Mouse (Mus musculus): ENCODE data around the gene Rnf103.
"Not testable (repeated sequence)": the region's sequence is repeated elsewhere in the genome, so short reads cannot be mapped to it uniquely, and the experiment has no call there.

The Rnf103 gene

DNA sequence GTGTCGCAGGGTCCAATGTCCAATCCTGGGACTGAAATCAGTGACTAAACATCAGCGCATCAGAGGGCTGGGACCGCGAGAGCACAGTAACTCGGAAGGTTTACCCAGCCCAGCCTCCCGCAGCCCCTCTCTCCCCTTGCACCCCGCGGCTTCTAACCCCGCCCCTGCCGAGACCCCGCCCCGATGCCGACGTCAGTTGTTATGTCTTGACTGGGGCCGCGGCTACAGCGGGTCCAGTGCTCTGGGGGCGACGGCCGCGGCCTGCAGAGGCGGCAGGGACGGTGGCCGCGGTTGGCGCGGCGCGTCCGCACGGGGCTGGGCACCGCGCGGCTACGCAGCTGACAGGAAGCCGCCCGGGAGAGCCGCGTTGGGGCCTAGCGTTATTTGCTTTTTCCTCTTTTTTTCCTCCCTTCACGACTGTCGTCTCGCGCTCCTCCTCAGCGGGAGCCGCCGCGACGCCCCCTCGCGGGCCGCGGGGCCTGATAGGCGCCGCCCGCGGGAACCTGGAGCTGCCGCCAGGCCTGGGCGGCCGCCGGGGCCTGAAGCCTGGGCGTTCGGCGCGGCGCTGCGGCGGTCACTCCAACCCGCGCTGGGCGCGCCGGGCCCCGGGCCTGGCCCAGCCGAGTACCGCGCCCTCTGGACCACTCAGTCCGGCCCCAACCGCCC lies at the start of gene Rnf103:
Gene Rnf103, plus strand, starts transcription at position 220 of the 666 bp plus-strand sequence.
- DNase-seq (ENCODE audit: low spot score in 2 of 2) = peak; percentile 84 to 91

DNA sequence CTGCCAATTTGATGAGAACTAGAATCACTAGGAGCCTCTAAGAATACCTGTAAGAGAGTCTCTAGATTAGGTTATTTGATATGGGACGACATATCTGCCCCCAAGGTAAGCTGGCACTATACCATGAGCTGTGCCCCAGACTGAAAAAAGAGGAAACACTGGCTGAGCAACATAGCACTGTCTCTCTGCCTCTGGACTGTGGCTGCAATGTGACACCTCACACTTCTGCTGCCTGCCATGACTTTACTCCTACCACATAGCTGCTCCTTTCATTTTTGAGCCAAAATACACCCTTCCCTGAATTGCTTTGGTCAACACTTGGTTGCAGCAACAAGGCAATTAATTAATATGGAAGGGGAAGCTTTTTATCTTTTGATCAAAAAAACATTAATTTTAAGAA lies 48.9 kb upstream of the Rnf103 start:
- DNase-seq (ENCODE audit: low spot score in 2 of 2) = no peak

DNA sequence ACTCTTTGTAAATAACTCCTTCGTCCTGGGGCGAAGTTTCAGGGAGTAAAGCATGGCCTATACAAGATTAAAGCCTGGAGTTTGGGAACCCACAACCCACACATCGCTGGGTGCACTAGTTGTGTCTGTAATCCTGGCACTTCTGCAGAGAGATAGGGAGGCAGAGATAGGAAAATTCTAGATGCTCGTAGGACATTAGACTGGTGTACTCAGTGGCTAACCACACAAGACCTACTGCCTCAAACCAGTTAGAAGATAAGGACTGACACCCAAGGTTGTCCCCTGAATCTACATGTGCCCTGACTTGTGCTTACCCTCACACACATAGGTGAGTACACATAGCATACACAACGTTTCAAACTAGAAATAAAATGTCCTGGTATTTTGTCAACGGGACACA lies 48.1 kb upstream of the Rnf103 start:
- no peak for DNase-seq (ENCODE audit: low spot score in 2 of 2)

DNA sequence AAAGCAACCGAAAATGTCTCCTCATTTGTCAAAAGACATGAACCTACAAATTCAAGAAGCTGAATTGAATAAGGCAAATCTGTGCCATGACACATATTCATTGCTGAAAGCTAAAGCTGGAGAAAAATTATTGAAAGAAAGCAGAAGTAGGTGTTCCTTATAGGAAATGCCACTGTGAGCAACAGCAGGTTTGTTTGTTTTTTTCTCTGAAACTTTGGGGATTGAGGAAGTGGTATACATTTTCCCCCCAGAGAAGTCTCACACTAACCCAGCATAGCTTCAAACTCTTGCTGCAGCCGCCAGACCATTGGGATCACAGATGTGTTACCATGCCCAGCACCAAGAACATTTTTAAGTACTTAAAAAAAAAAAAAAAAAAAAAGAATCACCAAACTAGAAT lies 40.9 kb upstream of the Rnf103 start:
- DNase-seq (ENCODE audit: low spot score in 2 of 2) = no peak

DNA sequence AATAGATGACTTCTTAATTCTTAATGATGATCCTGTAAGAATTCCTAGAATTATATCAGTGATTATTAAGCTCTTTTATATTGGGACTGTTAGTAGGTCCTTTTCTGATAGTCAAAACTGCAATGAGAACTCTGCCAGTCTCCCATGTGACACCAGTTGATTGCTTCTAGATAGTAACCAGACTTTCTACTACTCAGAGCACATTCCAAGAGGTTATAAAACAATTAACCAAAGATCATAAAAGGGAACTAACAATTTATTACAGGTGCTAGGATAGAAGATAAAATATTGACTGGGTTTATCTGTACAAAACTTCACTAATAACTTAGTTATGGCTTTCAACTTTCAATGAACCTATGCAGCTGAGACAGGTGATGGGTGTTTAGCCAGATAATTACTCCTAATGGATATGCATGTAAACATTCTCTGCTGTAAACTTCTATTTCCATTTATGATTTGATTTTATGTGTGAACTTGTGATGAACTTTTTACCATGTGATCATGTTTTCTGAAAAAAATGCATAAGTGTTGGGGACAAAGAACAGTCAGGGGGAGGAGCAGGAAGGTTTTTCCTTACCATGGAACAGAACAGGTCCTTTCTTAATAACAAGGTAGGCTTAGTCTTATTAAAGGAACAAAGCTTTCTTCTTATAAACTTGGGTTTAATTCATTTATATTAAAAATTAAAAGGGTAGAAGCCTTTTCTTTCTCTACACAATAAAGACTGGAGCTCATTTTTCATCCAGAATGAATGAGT lies 39.5 kb upstream of the Rnf103 start:
- DNase-seq (ENCODE audit: low spot score in 2 of 2) = not testable (repeated sequence)

DNA sequence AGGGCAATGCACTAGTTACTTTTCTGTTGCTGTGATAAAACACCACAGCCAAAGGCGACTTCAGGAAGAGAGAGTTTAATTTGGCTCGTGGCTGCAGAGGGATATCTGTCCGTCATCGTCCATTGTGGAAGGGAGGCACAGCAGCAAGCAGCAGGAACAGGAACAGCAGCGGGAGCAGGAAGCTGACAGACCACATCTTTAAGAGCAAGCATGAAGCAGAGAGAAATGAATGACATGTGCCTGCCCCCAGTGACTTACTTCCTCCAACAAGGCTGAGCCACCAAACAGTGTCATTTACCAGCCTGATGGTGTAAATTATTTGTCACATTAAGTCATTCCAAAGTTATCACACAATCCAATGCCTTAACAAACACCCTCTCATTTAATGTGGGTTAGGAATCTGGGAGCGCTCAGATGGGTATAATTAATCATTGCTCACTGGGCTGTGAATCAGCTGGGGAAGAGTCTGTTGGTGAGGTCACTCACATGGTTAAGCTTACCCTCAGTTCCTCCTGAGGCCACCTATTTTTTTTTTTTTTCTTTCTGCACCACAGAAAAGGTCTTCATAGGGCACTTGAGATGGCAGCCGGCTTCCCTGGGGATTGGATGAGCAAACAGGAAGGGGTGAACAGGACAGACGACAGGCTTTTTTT lies 35.6 kb upstream of the Rnf103 start:
- DNase-seq (ENCODE audit: low spot score in 2 of 2) = no peak

DNA sequence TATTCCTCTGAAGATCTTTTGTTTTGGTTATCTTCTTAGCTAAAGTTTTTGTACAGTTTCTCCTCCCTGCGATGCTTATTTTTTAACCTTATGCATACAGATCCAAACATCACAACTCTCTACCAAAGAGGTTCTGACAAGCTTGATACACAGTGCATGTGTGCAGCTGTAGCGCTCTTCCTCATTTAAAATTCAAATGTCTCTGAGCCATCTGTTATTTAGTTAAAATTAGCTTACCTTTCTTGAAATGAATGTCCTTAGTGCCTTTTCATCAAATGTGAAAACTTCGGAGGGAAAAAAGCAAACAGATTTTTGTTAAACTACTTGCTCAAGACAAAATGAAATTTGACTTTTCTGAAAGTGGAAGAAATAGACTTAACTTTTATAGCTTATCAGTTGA lies 28.5 kb upstream of the Rnf103 start:
- no peak for DNase-seq (ENCODE audit: low spot score in 2 of 2)

DNA sequence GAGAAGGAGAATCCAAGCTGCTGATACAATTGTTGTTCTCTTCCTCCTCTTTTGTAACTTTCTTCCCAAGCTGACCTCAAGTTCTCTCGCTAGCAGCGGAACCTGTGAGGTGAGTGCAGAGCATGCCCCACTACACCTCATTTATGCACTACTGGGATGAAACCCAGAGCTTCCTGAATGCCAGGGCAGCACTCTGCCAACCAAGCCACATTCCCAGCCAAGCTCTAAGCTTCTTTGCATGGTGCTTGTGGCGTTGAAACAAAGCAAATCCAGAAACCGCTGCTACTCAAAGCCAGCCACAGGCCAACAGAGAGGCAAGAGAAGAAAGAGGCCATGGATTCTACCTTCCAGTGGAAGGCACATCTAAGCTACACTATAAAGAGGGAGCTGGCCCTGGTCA lies 25.9 kb upstream of the Rnf103 start:
- DNase-seq (ENCODE audit: low spot score in 2 of 2) = no peak

DNA sequence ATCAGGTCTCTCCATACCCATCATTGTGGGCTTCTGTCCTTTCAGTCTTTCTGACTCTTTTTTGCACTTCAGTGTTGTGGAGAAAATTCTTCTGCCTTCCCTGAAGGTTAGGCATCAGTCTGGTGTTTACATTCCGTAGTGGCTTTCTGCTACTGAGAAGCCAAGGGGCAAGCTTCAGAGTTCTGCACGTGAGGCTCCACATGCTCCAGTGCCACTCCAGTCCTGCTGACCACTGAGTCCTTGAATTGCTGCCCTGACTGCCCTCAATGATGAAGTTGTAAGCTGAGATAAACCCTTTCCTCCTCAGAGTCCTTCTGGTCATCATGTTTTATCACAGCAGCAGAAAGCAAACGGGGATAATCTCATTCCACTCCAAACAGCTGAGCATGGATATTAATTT lies 24.4 kb upstream of the Rnf103 start:
- no peak for DNase-seq (ENCODE audit: low spot score in 2 of 2)

DNA sequence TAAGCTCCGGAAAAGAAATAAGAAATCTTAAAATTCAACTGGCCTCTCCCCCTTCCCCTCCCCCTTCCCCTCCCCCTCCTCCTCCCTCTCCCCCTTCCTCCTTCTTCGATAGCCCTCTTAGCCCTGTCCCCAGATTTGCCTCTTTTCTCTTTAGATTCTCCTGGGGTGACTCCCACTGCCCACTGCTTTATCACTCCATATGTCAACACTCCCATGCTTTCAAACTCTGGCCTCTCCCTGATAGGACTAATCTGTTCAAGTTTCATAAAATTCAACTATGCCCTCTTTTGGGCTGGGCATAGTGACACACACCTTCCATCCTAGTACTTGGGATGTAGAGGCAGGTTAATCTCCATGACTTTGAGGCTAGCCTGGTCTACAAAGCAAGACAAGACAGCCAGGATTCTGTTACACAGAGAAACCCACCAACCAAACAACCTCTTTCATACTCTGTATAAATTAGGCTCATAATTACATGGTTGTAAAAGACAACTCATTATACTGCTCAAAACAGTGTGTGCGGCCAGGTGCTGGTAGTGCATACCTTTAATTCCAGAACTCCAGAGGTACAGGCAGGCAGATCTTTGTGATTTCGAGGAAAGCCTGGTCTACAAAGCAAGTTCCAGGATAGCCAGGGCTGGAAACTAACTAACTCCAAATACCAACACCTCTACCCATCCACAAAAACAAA lies 21.7 kb upstream of the Rnf103 start:
- DNase-seq (ENCODE audit: low spot score in 2 of 2) = no peak

DNA sequence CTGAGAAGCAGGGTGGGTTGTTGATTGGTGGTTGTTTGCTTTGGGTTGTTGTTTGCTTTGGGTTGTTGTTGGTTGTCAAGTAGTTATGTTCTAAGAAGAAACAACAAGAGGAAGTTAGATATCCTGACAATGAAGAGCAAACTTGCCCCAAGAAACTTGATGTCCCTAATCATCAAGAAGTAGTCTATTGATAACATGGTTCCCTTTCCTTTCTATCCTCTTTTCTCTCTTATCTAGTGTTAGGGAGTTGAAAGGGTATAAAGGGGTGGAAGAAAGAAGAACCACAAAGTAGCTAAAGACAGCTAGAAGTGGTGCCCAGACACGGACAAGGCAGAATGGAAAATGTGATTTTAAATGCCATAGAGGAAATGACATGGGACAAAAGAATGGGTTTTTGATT lies 20.9 kb upstream of the Rnf103 start:
- DNase-seq (ENCODE audit: low spot score in 2 of 2) = no peak

DNA sequence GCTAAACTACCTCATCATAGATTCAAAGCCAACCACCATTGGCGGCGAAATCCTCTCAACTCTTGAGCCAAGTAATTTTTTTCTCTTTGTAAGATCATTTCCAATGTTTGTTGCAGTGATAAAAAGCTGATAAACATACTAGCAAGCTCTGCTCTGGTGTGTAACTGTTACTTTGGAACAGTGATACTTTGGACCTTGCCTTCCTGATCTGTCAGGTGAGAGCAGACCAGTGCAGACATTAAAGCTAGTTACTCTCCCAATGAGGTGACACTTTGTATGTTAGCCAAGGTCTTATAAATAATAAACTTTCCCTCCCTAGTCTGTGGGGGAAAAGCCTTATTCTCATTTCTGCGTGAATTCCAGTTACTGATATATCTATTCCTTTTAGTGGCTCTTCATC lies 18.1 kb upstream of the Rnf103 start:
- DNase-seq (ENCODE audit: low spot score in 2 of 2) = no peak

DNA sequence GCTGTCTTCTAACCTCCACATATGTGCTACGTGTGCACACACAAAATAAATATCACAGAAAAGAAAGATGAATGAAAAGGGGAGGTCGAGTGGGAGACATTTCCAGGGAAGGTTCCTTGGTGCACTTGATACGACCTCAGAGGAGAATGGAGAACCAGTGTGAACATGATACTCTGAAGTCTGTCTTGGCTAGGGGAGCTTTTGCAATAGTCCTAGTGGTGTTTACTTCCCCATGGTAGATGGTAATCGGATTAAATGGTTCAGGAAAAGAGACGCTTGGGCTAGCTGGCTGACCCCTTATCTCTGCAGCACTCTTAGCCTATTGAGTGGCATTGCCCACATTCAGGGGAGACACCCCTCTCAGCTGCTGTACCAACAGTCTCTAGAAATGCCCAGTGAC lies 16.9 kb upstream of the Rnf103 start:
- DNase-seq (ENCODE audit: low spot score in 2 of 2) = no peak

DNA sequence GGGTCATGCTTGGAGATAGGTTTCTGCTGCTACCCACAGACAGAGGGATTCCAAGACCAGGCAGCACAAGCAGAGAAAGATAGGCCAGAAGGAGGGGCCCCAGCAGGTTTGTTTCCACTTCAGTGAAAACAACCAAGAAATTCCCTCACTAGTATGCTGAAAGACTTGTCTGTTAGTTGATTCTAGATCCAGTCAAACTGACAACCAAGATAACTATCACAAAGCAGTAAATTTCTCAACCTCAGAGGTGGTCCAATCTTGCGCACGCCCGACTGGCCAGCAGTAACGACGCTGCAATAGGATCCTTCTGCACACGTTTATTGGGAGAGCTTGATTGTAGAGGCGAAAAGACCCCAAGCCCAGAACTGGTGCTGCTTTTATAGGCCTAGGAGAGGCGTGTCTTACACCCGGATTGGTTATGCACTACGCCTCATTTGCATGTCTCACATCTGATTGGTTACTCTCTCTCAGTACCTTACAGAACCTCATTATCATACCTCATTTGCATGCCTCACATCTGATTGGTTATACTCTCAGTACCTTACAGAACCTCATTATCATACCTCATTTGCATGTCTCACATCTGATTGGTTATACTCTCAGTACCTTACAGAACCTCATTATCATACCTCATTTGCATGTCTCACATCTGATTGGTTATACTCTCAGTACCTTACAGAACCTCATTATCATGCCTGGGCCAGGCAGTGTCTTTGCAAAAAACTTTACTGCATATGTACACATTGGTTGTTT lies 14.7 kb upstream of the Rnf103 start:
- not testable (repeated sequence) for DNase-seq (ENCODE audit: low spot score in 2 of 2)

DNA sequence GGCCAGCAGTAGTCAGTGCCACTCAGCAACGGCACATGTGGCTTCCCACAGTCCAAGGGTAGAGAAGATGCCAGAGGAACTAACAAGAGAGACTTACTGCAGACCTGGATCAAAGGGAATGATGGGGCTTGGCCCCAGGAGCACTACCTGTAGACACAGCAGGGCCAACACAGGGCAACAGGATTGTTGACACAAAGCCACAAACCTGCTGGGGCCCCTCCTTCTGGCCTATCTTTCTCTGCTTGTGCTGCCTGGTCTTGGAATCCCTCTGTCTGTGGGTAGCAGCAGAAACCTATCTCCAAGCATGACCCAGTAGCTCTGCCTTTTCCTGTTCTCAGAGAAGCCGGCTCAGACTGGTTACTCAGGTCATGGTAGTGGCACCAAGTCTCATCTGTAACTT lies 14.1 kb upstream of the Rnf103 start:
- not testable (repeated sequence) for DNase-seq (ENCODE audit: low spot score in 2 of 2)

DNA sequence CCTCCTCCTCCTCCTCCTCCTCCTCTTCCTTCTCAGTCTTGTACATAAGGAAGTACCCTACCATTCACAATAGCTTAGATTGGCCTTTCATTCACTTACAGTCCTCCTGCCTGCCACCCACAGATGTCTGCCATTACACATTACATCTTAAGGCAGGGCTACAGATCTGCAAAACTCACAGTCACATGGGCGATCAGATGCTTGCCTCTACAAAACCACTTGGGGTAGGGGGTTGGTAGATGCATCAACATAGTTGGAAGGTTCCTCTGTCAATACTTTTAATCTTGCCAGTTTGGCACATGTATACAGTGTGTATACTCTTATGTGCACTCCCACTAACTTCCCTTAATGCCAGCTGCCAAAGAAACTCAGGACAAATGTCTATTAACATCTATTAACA lies 13.6 kb upstream of the Rnf103 start:
- DNase-seq (ENCODE audit: low spot score in 2 of 2) = no peak

DNA sequence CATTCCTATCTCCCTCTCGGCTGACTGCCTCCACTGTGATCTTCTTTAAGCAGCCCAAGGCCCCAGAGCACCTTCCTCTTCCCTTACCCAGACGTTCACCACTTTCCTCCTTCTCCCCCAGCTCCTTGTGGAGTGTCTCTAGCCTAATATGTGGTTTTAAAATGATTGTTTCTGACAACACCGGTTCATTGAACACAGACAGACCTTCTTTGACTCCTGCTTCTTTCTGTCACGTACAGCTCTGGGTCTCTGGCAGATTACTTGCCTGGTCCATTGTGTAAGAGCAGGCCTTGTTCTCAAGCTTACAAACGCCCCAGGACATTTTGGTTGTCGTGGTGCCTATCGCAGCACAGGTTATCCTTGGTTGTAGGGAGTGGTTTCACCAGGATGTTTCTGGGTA lies 12.6 kb upstream of the Rnf103 start:
- no peak for DNase-seq (ENCODE audit: low spot score in 2 of 2)

DNA sequence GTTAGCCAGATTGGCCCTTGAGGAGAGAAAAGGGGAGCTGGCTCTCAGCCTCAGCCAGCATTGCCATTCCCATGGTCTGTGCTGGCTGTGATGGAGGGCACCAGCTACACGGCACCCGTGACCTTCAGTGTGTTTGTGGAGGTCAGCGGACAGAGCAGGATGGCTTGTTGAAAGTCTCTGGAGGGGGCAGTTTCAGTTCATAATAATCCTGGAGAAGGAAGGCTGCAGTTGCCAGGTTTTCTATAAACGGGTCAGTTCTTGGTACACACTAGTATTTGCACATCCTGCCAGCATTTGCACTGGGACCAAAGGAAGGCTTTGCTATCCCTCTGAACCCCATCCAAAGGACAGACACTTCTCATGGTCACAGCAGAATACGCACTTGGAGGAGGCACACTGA lies 8.4 kb upstream of the Rnf103 start:
- DNase-seq (ENCODE audit: low spot score in 2 of 2) = no peak

DNA sequence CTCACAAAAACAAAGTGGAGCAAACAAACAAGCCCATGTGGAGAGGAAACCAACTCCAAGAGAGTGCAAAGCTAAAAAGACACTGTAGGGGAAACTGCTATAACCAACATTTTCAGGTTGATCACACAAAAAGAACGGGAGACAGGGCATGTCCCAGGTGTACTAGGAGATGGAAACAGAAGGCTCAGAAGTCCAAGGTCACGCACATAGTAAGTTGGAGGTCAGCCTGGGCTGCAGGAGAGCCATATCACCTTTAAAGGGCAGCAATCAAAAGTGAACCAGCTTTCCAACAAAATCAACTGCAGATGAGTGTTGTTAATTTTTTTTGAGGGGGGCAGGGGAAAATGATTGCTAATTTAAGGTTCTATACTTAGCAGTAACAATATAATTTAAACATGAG lies 7.5 kb upstream of the Rnf103 start:
- DNase-seq (ENCODE audit: low spot score in 2 of 2) = no peak

DNA sequence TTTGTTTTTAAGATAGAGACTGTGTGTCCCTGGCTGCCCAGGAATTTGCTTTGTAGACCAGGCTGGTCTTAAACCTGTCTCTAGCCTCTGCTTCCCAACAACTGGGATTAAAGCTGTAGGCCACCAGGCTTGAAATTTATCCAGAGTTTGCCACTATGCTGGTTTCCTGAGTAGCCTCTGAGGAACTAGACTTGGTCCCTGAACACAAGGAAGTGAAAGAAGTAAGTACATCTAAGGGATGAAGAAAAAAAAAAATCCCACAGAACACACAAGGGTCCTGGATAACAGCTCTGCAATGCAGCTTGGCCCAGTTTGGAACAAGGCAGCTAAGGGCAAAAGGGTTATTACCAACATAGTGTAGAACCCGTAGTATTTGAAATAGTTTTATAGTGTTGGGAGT lies 6.8 kb upstream of the Rnf103 start:
- no peak for DNase-seq (ENCODE audit: low spot score in 2 of 2)

DNA sequence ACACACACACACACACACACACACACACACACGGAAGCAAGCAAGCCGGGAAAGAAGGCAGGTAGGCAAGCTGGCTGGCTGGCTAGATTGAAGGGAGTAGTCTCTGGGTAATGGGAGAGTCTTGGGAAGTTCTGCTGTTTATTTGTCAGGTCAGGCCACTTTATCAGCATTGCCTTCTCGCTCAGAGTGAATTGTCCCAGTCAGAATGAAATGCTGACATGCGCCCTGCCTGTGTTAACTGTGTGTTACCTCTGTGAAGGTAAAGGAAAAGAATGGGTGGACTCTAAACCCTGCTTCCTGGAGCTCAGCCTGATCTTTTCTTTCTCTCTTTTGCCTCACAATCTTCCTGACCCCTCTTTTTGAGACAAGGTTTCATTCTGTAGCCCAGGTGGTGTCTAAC lies 5.7 kb upstream of the Rnf103 start:
- no peak for DNase-seq (ENCODE audit: low spot score in 2 of 2)

DNA sequence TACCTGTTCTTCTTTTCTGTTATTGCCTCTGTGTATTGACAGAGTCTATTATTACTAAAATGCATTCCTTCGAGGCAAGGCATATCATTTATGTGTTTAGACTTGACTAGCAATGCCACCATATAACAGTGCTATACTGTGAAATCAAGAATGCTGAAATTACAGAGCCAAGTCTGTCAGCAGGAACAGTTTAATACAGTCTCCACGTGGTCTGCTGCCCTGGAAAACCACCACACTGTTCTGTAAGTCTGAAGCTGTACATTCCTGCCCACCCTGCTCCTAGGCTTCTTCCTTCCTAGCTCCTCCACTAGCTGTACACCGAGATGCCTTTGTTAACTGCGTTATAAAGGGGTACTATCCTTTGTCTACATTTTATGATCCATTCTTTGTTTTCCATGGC lies 1.6 kb upstream of the Rnf103 start:
- no peak for DNase-seq (ENCODE audit: low spot score in 2 of 2)
